Mouse (Mus musculus) R1 (cell line): ENCODE data around the gene Taf1d.
"Not testable (repeated sequence)": the region's sequence is repeated elsewhere in the genome, so short reads cannot be mapped to it uniquely, and the experiment has no call there.

Source experiments
- DNase-seq: peaks from one replicate; pipeline ENCODE4 v3.0.0-alpha.2; 2018; ENCODE audit warnings: low read depth, low spot score

Taf1d gene

GRCm38 (mm10) chr9:15305503-15306397 lies at the start of gene Taf1d:
Taf1d (plus strand) TSS chr9:15306214.
- DNase-seq = peak; percentile 91

DNA sequence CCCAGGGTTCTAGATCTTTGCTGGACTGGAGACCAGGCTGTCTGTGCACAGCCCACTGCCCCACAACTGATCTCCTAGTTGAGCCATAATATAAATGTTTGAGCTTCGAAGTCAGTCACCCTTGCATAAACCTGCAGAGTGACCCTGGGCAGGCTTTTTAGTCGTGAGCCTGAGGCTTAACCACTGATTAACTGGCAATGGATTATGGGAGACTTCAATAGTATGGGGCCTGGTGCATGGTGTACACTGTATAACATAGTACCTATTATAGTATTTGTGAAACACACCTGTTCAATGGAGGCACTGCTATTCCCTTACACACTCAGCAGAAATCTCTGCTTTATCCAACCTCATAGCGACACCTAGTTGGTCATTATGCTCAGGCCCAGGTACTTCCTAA lies 49.8 kb upstream of the Taf1d start:
- no peak for DNase-seq

DNA sequence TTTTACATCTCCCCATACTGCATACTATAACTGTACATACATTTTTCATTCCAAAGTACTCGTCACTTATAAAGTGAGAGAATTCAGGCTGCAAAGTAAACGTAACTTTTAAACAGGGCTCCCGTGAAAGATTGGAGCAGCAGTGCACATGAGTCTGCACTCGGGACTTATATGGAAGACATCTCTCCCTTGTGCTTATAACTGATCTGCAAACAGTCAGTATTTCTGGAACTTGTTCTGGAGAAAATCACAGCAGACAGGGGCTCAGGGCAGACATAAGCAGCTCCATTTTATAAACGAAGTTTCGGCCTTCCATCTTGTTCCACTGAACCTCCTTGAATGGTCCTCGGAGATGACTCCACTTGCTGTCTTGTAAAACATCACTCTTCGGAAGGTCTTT lies 44.0 kb upstream of the Taf1d start:
- DNase-seq = no peak

- no peak for DNase-seq
These were observed 42.5 kb upstream of the Taf1d start for GRCm38 (mm10) chr9:15263487-15263886.

DNA sequence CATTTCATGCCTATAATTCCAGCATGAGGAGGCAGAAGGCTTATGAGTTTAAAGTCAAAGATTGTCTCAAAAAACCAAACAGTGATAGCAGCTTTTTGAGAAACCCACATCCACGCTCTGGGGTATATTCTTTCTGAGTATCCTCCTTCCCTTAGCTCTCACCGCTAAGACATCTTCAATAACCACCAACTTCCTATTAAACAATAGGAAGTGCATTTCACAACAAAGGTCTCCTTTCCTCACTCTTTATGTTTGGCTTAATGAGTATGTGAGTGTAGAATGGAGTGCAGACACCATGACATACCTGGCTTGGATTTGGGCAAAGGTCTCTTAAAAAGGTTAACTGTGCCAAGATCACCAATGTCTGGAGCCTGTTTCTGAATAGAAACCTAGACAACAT lies 32.0 kb upstream of the Taf1d start:
- DNase-seq = no peak

GRCm38 (mm10) chr9:15276855-15277254 lies 29.2 kb upstream of the Taf1d start:
- DNase-seq = peak; percentile 24

- DNase-seq = no peak
These were observed 27.7 kb upstream of the Taf1d start for GRCm38 (mm10) chr9:15278343-15278742.

DNA sequence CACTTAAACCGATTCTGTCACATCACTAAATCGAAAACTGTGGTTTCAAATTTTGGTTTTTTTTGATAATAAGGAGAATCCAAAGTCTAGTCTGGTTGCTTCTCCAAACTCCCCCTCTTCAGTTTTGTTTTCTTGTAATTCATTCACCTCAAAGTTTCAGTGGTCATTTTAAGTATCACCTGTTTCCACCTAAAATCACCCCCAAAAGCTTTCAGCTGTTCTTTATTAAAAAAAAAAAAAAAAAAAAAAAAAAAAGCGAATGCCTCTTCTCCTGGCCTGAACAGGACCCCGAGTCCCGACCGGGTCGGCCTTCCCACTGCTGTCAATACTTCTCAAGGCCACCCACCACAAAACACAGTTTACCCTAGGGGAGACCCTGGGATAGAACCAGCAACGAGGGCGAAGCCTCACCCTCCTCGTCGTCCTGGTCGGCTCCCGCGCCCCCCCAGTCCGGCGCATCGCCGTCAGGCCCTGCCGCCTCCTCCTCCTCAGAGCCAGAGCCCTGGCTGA lies 26.8 kb upstream of the Taf1d start:
- no peak for DNase-seq

- DNase-seq = peak; percentile 97
These were observed 26.1 kb upstream of the Taf1d start, which contains the start of gene Med17 for GRCm38 (mm10) chr9:15279649-15280490. Med17 (minus strand) TSS chr9:15279931.

- no peak for DNase-seq
These were observed 25.5 kb upstream of the Taf1d start for GRCm38 (mm10) chr9:15280491-15280879.

DNA sequence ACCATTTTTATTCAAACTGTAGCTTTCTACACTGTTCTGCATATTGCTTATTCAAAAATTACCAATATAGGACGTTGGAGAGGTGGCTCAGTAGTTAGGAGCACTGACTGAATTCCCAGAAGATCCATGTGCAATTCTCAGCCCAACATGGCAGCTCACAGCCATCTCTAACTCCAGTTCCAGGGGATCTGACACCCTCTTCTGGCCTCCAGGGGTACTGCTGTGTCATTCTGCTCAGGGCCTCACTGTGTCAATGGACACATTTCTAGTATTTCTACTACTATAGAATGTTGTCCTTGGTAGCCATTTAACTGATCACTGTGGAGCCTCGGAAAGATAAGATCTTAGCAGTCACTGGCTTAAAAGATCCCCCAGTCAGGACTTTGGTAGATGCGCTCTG lies 20.6 kb upstream of the Taf1d start:
- peak; percentile 79 for DNase-seq

GRCm38 (mm10) chr9:15287846-15288245 lies 18.2 kb upstream of the Taf1d start:
- DNase-seq = no peak

- DNase-seq = no peak
These were observed 17.6 kb upstream of the Taf1d start for GRCm38 (mm10) chr9:15288402-15288801.

DNA sequence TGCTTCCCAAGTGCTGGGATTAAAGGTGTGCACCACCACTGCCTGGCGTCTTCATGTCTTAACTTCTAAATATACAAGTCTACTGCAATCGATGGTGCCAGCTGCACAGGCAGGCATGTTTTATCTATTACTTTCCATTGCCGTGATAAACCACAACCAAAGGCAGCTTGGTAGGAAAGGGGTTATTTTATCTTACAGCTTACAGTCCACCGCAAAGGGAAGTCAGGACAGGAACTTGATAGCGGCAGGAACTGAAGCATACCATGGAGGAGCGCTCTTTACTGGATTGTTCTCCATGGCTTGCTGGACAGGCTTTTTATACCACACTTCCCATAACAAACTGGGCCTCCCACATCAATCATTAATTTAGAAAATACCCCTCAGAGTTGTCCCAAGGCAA lies 16.8 kb upstream of the Taf1d start:
- DNase-seq = no peak

GRCm38 (mm10) chr9:15297112-15297511 lies 8.9 kb upstream of the Taf1d start:
- DNase-seq = no peak

DNA sequence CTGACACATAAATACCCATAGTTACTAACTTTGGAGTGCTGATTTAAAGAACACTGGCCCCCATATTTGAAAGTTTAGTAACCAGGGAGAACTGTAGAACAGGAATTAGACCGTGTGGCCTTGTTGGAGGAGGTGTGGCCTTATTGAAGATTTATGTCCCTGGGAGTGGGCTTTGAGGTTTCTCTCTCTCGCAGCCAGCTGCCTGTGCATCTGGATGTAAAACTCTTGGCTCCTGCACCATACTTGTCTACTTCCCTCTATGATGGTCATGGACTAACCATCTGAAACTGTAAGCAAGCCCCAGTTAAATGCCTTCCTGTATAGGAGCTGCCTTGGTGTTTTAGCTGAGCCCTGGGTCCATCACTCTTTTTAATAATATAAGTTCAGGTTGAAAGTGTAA lies 7.6 kb upstream of the Taf1d start:
- no peak for DNase-seq

GRCm38 (mm10) chr9:15300056-15300455 lies 6.0 kb upstream of the Taf1d start:
- DNase-seq = no peak

DNA sequence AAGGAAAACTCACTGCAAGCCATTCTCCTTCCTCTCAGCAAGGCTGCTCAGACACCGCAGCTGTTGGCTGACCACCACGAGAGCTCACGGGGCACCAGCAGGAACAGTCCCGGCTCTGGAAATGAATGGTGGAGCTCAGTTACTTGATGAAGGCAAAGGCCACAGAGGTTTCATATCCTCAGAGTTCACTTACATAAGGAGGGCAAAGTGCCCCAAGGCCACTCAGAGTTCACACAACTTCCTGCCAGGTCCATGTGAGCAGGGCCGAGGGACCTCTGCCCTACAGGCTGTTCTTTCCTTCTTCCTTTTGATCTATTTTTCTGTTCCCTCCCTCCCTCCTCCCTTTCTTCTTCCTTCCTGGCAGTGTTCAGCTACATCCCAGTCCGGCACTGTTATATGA lies 4.6 kb upstream of the Taf1d start:
- DNase-seq = no peak

DNA sequence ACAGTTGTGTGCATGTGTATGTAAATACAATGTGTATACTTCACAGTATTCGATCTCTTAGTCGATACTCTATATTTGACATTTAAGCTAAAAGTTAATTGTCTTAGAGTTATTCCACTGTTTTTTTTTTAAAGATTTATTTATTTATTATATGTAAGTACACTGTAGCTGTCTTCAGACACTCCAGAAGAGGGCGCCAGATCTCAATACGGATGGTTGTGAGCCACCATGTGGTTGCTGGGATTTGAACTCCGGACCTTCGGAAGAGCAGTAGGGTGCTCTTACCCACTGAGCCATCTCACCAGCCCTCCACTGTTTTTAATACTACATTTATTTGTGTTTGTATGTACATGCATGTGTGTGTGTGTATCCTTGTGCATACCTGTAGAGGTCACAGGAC lies 4.0 kb upstream of the Taf1d start:
- DNase-seq = not testable (repeated sequence)

DNA sequence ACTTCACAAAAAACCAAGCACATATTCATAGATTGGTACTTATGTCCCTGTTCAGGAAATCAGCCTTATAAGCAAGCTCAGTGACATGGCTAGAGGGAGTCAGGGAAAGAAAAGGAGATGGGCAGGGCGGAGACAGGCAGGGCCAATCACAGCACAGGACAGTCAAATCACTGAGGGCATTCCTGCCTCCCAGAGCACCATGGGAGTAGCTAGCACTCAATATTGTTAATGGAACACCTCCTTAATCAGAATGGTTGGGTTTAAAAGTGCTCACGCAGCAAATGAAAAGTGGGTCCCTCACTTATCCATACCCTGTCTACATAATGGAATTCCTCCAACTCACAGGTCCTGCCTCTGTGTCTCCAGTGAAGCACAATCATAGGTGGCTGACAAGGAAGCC lies 3.1 kb upstream of the Taf1d start:
- peak; percentile 71 for DNase-seq

GRCm38 (mm10) chr9:15306398-15307119 lies 545 bp downstream of the Taf1d start, which contains the start of gene 4931406C07Rik:
4931406C07Rik (minus strand) TSS chr9:15306448.
- peak; percentile 62 for DNase-seq

DNA sequence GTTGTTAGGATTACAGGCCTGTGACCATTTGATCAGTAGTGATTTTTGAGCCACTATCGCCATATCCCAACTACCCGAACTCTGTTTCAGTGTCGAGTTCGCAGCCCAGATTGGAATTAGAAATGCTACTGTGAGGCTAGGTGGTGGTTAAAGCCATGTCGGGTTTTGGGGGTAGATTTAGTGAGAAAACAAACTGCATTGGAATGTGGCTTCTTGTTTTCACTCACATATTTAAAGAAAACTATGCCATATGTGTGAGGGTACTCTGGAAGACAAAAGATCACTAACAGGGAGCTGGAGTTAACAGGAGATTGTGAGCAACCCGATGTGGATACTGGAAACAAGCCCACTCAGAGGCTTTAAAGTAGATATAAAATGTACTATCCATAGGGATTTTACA lies 1.2 kb downstream of the Taf1d start:
- DNase-seq = no peak
